ENCODE assay signal across 10 mouse cellular contexts in genomic region chr3:131471836-131472235, GRCm38 (mm10). TPM values are rescaled to one million over a fixed set of nuclear protein-coding genes. Genes with fewer than 3 reads are reported as not detected.
DNase-seq lines count a peak whose midpoint lies in the region; ATAC-seq and TF ChIP-seq lines count a peak whose summit lies in the region.
"Had no signal": no experiment of that assay in that cellular context is flagged by ENCODE, and none has a peak within 500 bp of the region (broad histone marks: within the 10 kb centered on the region; RNA-seq: fewer than 3 reads in every experiment).

No protein-coding gene starts in this region.

- ATAC-seq in forebrain, embryonic 15.5 days (replicated peaks): peak; percentile 51
- ATAC-seq in midbrain, embryonic 12.5 days (ENCODE audit: low FRiP score, low read depth): peak; percentile 57

- H3K27ac ChIP-seq in heart, adult 2 months: no peak overlapping the region
- H3K27ac ChIP-seq in ES-Bruce4 (ENCODE audit: insufficient read depth, low read length): no peak overlapping the region
- no peak overlapping the region for H3K27ac ChIP-seq in forebrain, embryonic 15.5 days (replicated peaks)
- 0 out of 2 replicates have a peak overlapping the region, but pooled peaks have one; percentile 35 for H3K27ac ChIP-seq in midbrain, embryonic 12.5 days (replicated peaks)
- H3K27ac ChIP-seq: heart, embryonic 13.5 days had no signal

- H3K4me2 ChIP-seq in forebrain, embryonic 15.5 days (replicated peaks): 0 out of 2 replicates have a peak overlapping the region, but pooled peaks have one; percentile 8
- H3K4me2 ChIP-seq in midbrain, embryonic 12.5 days (replicated peaks): no peak overlapping the region
- H3K4me2 ChIP-seq: heart, embryonic 13.5 days had no signal

- H3K9ac ChIP-seq in heart, adult 2 months (ENCODE audit: low read depth, low read length): no peak overlapping the region
- H3K9ac ChIP-seq in ES-Bruce4 (ENCODE audit: low read depth, poor library complexity, severe bottlenecking): no peak overlapping the region
- no peak overlapping the region for H3K9ac ChIP-seq in forebrain, embryonic 15.5 days (replicated peaks)
- no peak overlapping the region for H3K9ac ChIP-seq in midbrain, embryonic 12.5 days (replicated peaks)
- H3K9ac ChIP-seq: heart, embryonic 13.5 days had no signal

- peak; percentile 38 for TF ChIP-seq CTCF in heart, adult 2 months (IDR thresholded peaks at IDR 0.05)
- peak; percentile 24 for TF ChIP-seq CTCF in ES-Bruce4 (IDR thresholded peaks at IDR 0.05; ENCODE audit: low read depth, low read length)

- 67% methylated on average over 6 of the region's 6 CpGs for WGBS in heart, adult 2 months
- WGBS in forebrain, embryonic 15.5 days: 28% methylated on average over 6 of the region's 6 CpGs
- WGBS in midbrain, embryonic 12.5 days: 42% methylated on average over 6 of the region's 6 CpGs

- no peaks in the 10 kb centered on the region for H3K79me2 ChIP-seq in heart, adult 2 months (replicated peaks; ENCODE audit: control insufficient read depth, insufficient read depth, low read length)

- H3K4me3 ChIP-seq in heart, adult 2 months: no peak overlapping the region
- no peak overlapping the region for H3K4me3 ChIP-seq in ES-Bruce4 (ENCODE audit: low read depth, low read length)
- H3K4me3 ChIP-seq in forebrain, embryonic 15.5 days: no peak overlapping the region
- H3K4me3 ChIP-seq in midbrain, embryonic 12.5 days: no peak overlapping the region
- H3K4me3 ChIP-seq: heart, embryonic 13.5 days had no signal

- TF ChIP-seq POLR2A in heart, adult 2 months (IDR thresholded peaks at IDR 0.05; ENCODE audit: insufficient read depth, low read depth, low read length): no peak
- TF ChIP-seq POLR2A in ES-Bruce4 (IDR thresholded peaks at IDR 0.05; ENCODE audit: insufficient read depth, low read length): no peak

- H3K36me3 ChIP-seq in heart, adult 2 months (ENCODE audit: control insufficient read depth, insufficient read depth, low read length): no peaks in the 10 kb centered on the region
- no peaks in the 10 kb centered on the region for H3K36me3 ChIP-seq in ES-Bruce4 (ENCODE audit: control insufficient read depth, insufficient read depth, low read length, poor library complexity, severe bottlenecking)
- H3K36me3 ChIP-seq in forebrain, embryonic 15.5 days: no peaks in the 10 kb centered on the region
- H3K36me3 ChIP-seq in midbrain, embryonic 12.5 days: no peaks in the 10 kb centered on the region
- H3K36me3 ChIP-seq: heart, embryonic 13.5 days had no signal

- no peak for TF ChIP-seq EP300 in heart, adult 2 months (IDR thresholded peaks at IDR 0.05; ENCODE audit: insufficient read depth, low read depth, low read length)
- no peak for TF ChIP-seq EP300 in ES-Bruce4 (IDR thresholded peaks at IDR 0.05; ENCODE audit: insufficient read depth, low read depth, low read length)

- H3K27me3 ChIP-seq in heart, adult 2 months (ENCODE audit: control insufficient read depth, insufficient read depth, low read length): no peaks in the 10 kb centered on the region
- no peaks in the 10 kb centered on the region for H3K27me3 ChIP-seq in ES-Bruce4 (ENCODE audit: control insufficient read depth, insufficient read depth, low read length, poor library complexity, severe bottlenecking)
- no peaks in the 10 kb centered on the region for H3K27me3 ChIP-seq in forebrain, embryonic 15.5 days
- H3K27me3 ChIP-seq in midbrain, embryonic 12.5 days: no peaks in the 10 kb centered on the region
- H3K27me3 ChIP-seq: heart, embryonic 13.5 days had no signal

- intact Hi-C loops in heart, adult 2 months (cut with DNase I): no loop called here
- intact Hi-C loops in heart, postnatal 25 days (cut with DNase I): no loop called here
- intact Hi-C loops in left cerebral cortex, postnatal 25 days (cut with DNase I): no loop called here

- DNase-seq in heart, adult 2 months: no peak
- DNase-seq in heart, postnatal 25 days (ENCODE audit: low spot score): no peak
- no peak for DNase-seq in left cerebral cortex, postnatal 25 days (ENCODE audit: low spot score in 2 of 2)
- DNase-seq in thymus, postnatal 14 days: no peak
- DNase-seq in cerebellum, adult 8-10 months: no peak
- DNase-seq: spleen, adult 18-20 months had no signal

- H3K4me1 ChIP-seq in heart, adult 2 months (ENCODE audit: control insufficient read depth, insufficient read depth, low read length): no peaks in the 10 kb centered on the region
- no peaks in the 10 kb centered on the region for H3K4me1 ChIP-seq in ES-Bruce4 (ENCODE audit: control insufficient read depth, insufficient read depth, low read length)
- peaks cover 10% of the 10 kb centered on the region for H3K4me1 ChIP-seq in forebrain, embryonic 15.5 days
- H3K4me1 ChIP-seq in midbrain, embryonic 12.5 days: peaks cover 14% of the 10 kb centered on the region
- H3K4me1 ChIP-seq: heart, embryonic 13.5 days had no signal

- H3K9me3 ChIP-seq in ES-Bruce4 (replicated peaks; ENCODE audit: control insufficient read depth, insufficient read depth, low read length, poor library complexity, severe bottlenecking): no peaks in the 10 kb centered on the region
- no peaks in the 10 kb centered on the region for H3K9me3 ChIP-seq in forebrain, embryonic 15.5 days
- H3K9me3 ChIP-seq in midbrain, embryonic 12.5 days: no peaks in the 10 kb centered on the region
- H3K9me3 ChIP-seq: heart, embryonic 13.5 days had no signal

RNA-seq across cellular contexts. Expression of gene Sgms2, which starts 19.4 kb away (rescaled TPM):
- 1 to 10 TPM; 1.4 to 2.5 TPM for total RNA-seq in heart, adult 2 months (2021)
- polyA plus RNA-seq in heart, adult 2 months (2012; rRNA removed): 0.92 and 0.97 TPM in 2 replicates
- 1 to 10 TPM; 2.5 to 3.1 TPM for total RNA-seq in heart, postnatal 25 days (2021)
- polyA plus RNA-seq in ES-Bruce4 (2011; ENCODE audit: insufficient read depth, insufficient read length, low read depth, missing spikeins): 2.2 and 3.5 TPM in 2 replicates
- polyA plus RNA-seq in forebrain, embryonic 15.5 days (2015; fragmentation: Nextera tagmentation; extraction: Ambion mirVana): 0.47 and 1.1 TPM in 2 replicates
- 0.93 and 1.4 TPM in 2 replicates for polyA plus RNA-seq in midbrain, embryonic 12.5 days (2016; fragmentation: Nextera tagmentation; extraction: Ambion mirVana)
- 1 to 10 TPM; 2.0 TPM for total RNA-seq in left cerebral cortex, postnatal 25 days (2021)
